8 mouse cellular contexts compared by ENCODE assay signal in the genomic region with DNA sequence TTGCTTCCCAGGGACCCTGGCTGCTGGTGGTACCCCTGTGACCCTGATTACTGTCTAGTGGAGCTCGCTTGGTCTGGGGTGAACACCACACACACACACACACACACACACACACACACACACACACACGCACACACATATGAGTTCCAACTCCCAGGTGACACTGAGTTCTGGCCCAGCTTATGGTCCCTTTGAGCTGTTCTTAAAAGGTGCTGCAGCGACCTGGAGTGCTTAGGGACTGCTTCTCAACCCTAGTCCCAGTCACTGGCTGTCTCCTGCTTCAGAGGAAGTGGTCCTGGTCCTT. TPM values are rescaled to one million over a fixed set of nuclear protein-coding genes. Genes with fewer than 3 reads are reported as not detected.
A peak's percentile ranks its signal among the peaks of the same experiment; 100 is the strongest.
DNase-seq lines count a peak whose midpoint lies in the region; ATAC-seq and TF ChIP-seq lines count a peak whose summit lies in the region.

No protein-coding gene starts in this region.

- DNase-seq in kidney, adult 2 months, result no peak
- no peak for DNase-seq in kidney, adult 8-10 months
- DNase-seq in midbrain, embryonic 14.5 days, result no peak
- DNase-seq in MN1 (ENCODE audit: low spot score), result no peak
- DNase-seq in frontal cortex, postnatal 10 days (ENCODE audit: low spot score in 2 of 2), result no peak
- DNase-seq in urinary bladder, postnatal 25 days (ENCODE audit: low spot score), result no peak

- no peak for ATAC-seq in hindbrain, embryonic 16.5 days
- ATAC-seq in midbrain, embryonic 14.5 days (ENCODE audit: low FRiP score, low TSS enrichment), result no peak

- no peak overlapping the region for H3K27ac ChIP-seq in kidney, adult 2 months (ENCODE audit: insufficient read depth, low read depth, low read length)
- no peak overlapping the region for H3K27ac ChIP-seq in brown adipose tissue, adult 24 weeks (replicated peaks; ENCODE audit: low read depth, low read length)
- H3K27ac ChIP-seq in hindbrain, embryonic 16.5 days (ENCODE audit: low read depth, low read length), result no peak overlapping the region; the same call in 1 of the 2 replicates
- H3K27ac ChIP-seq in midbrain, embryonic 14.5 days (replicated peaks; ENCODE audit: low read depth, low read length), result 0 out of 2 replicates have a peak overlapping the region, but pooled peaks have one; percentile 64

- H3K27me3 ChIP-seq in kidney, adult 2 months (replicated peaks; ENCODE audit: control insufficient read depth, insufficient read depth, low read length), result no peaks in the 10 kb centered on the region
- no peaks in the 10 kb centered on the region for H3K27me3 ChIP-seq in hindbrain, embryonic 16.5 days (replicated peaks; ENCODE audit: control insufficient read depth, insufficient read depth, low read length)
- H3K27me3 ChIP-seq in midbrain, embryonic 14.5 days (ENCODE audit: control insufficient read depth, insufficient read depth, low read length), result no peaks in the 10 kb centered on the region

- 48% methylated on average over 3 of the region's 3 CpGs for WGBS in kidney, adult 2 months
- WGBS in hindbrain, embryonic 16.5 days, result 17% methylated on average over 3 of the region's 3 CpGs
- 20% methylated on average over 3 of the region's 3 CpGs for WGBS in midbrain, embryonic 14.5 days

- no peak for TF ChIP-seq CTCF in kidney, adult 2 months (conservative IDR thresholded peaks at IDR 0.05; ENCODE audit: insufficient read depth, insufficient read length, low read depth, low read length)

- H3K9ac ChIP-seq in hindbrain, embryonic 16.5 days (ENCODE audit: low read depth, low read length), result peak overlapping the region; percentile 79
- H3K9ac ChIP-seq in midbrain, embryonic 14.5 days (replicated peaks; ENCODE audit: low read length), result peak overlapping the region; percentile 71

- H3K4me1 ChIP-seq in kidney, adult 2 months (ENCODE audit: control insufficient read depth, insufficient read depth, low read length), result no peaks in the 10 kb centered on the region
- H3K4me1 ChIP-seq in brown adipose tissue, adult 24 weeks (ENCODE audit: control insufficient read depth, insufficient read depth, insufficient read length, low read length), result no peaks in the 10 kb centered on the region
- peaks cover 5% of the 10 kb centered on the region for H3K4me1 ChIP-seq in hindbrain, embryonic 16.5 days (ENCODE audit: control insufficient read depth, insufficient read depth, low read depth, low read length)
- H3K4me1 ChIP-seq in midbrain, embryonic 14.5 days (ENCODE audit: control insufficient read depth, insufficient read depth, low read length), result 0 out of 2 replicates have a peak, but pooled peaks cover 3% of the 10 kb centered on the region

- H3K4me3 ChIP-seq in kidney, adult 2 months (ENCODE audit: insufficient read depth, low read depth, low read length), result peak overlapping the region; percentile 36
- H3K4me3 ChIP-seq in brown adipose tissue, adult 24 weeks (ENCODE audit: insufficient read depth, low read depth, low read length), result peak overlapping the region; percentile 39
- peak overlapping the region; percentile 72 for H3K4me3 ChIP-seq in hindbrain, embryonic 16.5 days (ENCODE audit: low read length)
- H3K4me3 ChIP-seq in midbrain, embryonic 14.5 days (replicated peaks; ENCODE audit: low read depth, low read length), result peak overlapping the region; percentile 64

- peak overlapping the region; percentile 97 for H3K4me2 ChIP-seq in hindbrain, embryonic 16.5 days (ENCODE audit: low read length)
- H3K4me2 ChIP-seq in midbrain, embryonic 14.5 days (ENCODE audit: low read length), result peak overlapping the region; percentile 94

- H3K9me3 ChIP-seq in hindbrain, embryonic 16.5 days (ENCODE audit: control insufficient read depth, low read length), result peaks cover 2% of the 10 kb centered on the region; the same call in 1 of the 2 replicates
- no peaks in the 10 kb centered on the region for H3K9me3 ChIP-seq in midbrain, embryonic 14.5 days (ENCODE audit: control insufficient read depth, low read length)

- no peaks in the 10 kb centered on the region for H3K36me3 ChIP-seq in kidney, adult 2 months (ENCODE audit: control insufficient read depth, insufficient read depth, low read length)
- H3K36me3 ChIP-seq in hindbrain, embryonic 16.5 days (ENCODE audit: control insufficient read depth, insufficient read depth, low read length), result no peaks in the 10 kb centered on the region
- no peaks in the 10 kb centered on the region for H3K36me3 ChIP-seq in midbrain, embryonic 14.5 days (ENCODE audit: control insufficient read depth, insufficient read depth, low read length)

- TF ChIP-seq POLR2A in kidney, adult 2 months (IDR thresholded peaks at IDR 0.05; ENCODE audit: low read depth, low read length), result no peak

RNA-seq across cellular contexts. Expression of a gene that starts 0.6 kb away (rescaled TPM):
- polyA plus RNA-seq in kidney, adult 2 months (2012; rRNA removed), result 0.84 and 1.9 TPM in 2 replicates
- 1.2 and 2.3 TPM in 2 replicates for polyA plus RNA-seq in brown adipose tissue, adult 24 weeks (2012; ENCODE audit: insufficient read depth, insufficient read length, missing spikeins)
- 11.7 and 13.6 TPM in 2 replicates for polyA plus RNA-seq in hindbrain, embryonic 16.5 days (2015; fragmentation: Nextera tagmentation; extraction: Ambion mirVana)
- polyA plus RNA-seq in midbrain, embryonic 14.5 days (2014; fragmentation: Nextera tagmentation; extraction: Ambion mirVana), result 6.2 and 8.1 TPM in 2 replicates
